ENCODE assay signal across 20 mouse cellular contexts in genomic region chr17:50160357-50160756, GRCm38 (mm10). TPM values are rescaled to one million over a fixed set of nuclear protein-coding genes. Genes with fewer than 3 reads are reported as not detected.
DNase-seq lines count a peak whose midpoint lies in the region; ATAC-seq and TF ChIP-seq lines count a peak whose summit lies in the region.
"Had no signal": no experiment of that assay in that cellular context is flagged by ENCODE, and none has a peak within 500 bp of the region (broad histone marks: within the 10 kb centered on the region; RNA-seq: fewer than 3 reads in every experiment).

No protein-coding gene starts in this region.

- peaks cover 16% of the 10 kb centered on the region for H3K36me3 ChIP-seq in liver, embryonic 12.5 days
- no peaks in the 10 kb centered on the region for H3K36me3 ChIP-seq in liver, postnatal 0 days (replicated peaks; ENCODE audit: insufficient read depth, low read length)
- peaks cover 75 to 89% of the 10 kb centered on the region in 2 experiments for H3K36me3 ChIP-seq in CH12.LX (replicated peaks in 1 of 2; ENCODE audit: control insufficient read depth in 1 of 2, insufficient read depth in 1 of 2, low read length in 1 of 2)

- no peak overlapping the region for H3K9ac ChIP-seq in liver, embryonic 12.5 days
- H3K9ac ChIP-seq in liver, postnatal 0 days (replicated peaks): no peak overlapping the region
- H3K9ac ChIP-seq in CH12.LX (ENCODE audit: insufficient read depth, low read depth): peak overlapping the region; percentile 31; the same call in 1 of the 2 replicates
- H3K9ac ChIP-seq: forebrain, embryonic 12.5 days; heart, embryonic 13.5 days; hindbrain, embryonic 15.5 days had no signal

- no peak for TF ChIP-seq EP300 in liver, postnatal 0 days (IDR thresholded peaks at IDR 0.05; ENCODE audit: low read depth)
- no peak for TF ChIP-seq EP300 in CH12.LX (IDR thresholded peaks at IDR 0.05; ENCODE audit: low read length)

- no peaks in the 10 kb centered on the region for H3K27me3 ChIP-seq in liver, embryonic 12.5 days (replicated peaks)
- H3K27me3 ChIP-seq in liver, postnatal 0 days (ENCODE audit: insufficient read depth, low read length): no peaks in the 10 kb centered on the region
- H3K27me3 ChIP-seq in CH12.LX (replicated peaks): no peaks in the 10 kb centered on the region
- H3K27me3 ChIP-seq: forebrain, embryonic 12.5 days; heart, embryonic 13.5 days; hindbrain, embryonic 15.5 days had no signal

- no peak overlapping the region for H3K4me2 ChIP-seq in liver, embryonic 12.5 days
- no peak overlapping the region for H3K4me2 ChIP-seq in liver, postnatal 0 days (ENCODE audit: low read depth, low read length)
- H3K4me2 ChIP-seq in CH12.LX (ENCODE audit: insufficient read depth, low read depth, poor library complexity, severe bottlenecking): no peak overlapping the region
- H3K4me2 ChIP-seq: forebrain, embryonic 12.5 days; heart, embryonic 13.5 days; hindbrain, embryonic 15.5 days had no signal

- H3K79me2 ChIP-seq in CH12.LX (replicated peaks; ENCODE audit: control insufficient read depth, extremely low read depth, insufficient read depth, poor library complexity, severe bottlenecking): peaks cover 83% of the 10 kb centered on the region

- no peak for DNase-seq in liver, postnatal 0 days
- peak; percentile 64 for DNase-seq in CH12.LX (ENCODE audit: extremely low read depth)
- DNase-seq in R1 (ENCODE audit: low read depth, low spot score): peak; percentile 9
- peak; percentile 40 for DNase-seq in fibroblast of lung, adult 2 months (ENCODE audit: low read depth)
- DNase-seq in Muller cell, postnatal 12 days (ENCODE audit: inconsistent ontology term): no peak
- no peak for DNase-seq in ovary, postnatal 14 days (ENCODE audit: low spot score)
- DNase-seq: adrenal gland, postnatal 14 days; cerebellum, adult 18-20 months; cerebellum, postnatal 10 days; gastrocnemius, postnatal 14 days; heart, postnatal 36 days; kidney, adult 8-10 months had no signal

- H3K4me1 ChIP-seq in liver, embryonic 12.5 days: peaks cover 48% of the 10 kb centered on the region
- peaks cover 6% of the 10 kb centered on the region; the same call in 1 of the 2 replicates for H3K4me1 ChIP-seq in liver, postnatal 0 days (ENCODE audit: insufficient read depth)
- peaks cover 46 to 96% of the 10 kb centered on the region in 2 experiments for H3K4me1 ChIP-seq in CH12.LX (ENCODE audit: control insufficient read depth in 1 of 2, insufficient read depth in 2 of 2)
- H3K4me1 ChIP-seq: forebrain, embryonic 12.5 days had no signal

- H3K9me3 ChIP-seq in liver, embryonic 12.5 days (replicated peaks): no peaks in the 10 kb centered on the region
- H3K9me3 ChIP-seq in liver, postnatal 0 days (ENCODE audit: low read length): no peaks in the 10 kb centered on the region; the same call in 1 of the 2 replicates
- peaks cover 15% of the 10 kb centered on the region for H3K9me3 ChIP-seq in CH12.LX (replicated peaks; ENCODE audit: low read length)
- H3K9me3 ChIP-seq: hindbrain, embryonic 15.5 days had no signal

- in situ Hi-C loops in CH12.LX (cut with MboI; ENCODE audit: low pct_ligation_motif_present, low pct_unique_long_range_greater_than_20kb, low sequenced_read_pairs): no loop called here

- 0 out of 2 replicates have a peak overlapping the region, but pooled peaks have one; percentile 18 for H3K27ac ChIP-seq in liver, embryonic 12.5 days
- H3K27ac ChIP-seq in liver, postnatal 0 days (ENCODE audit: low read depth): no peak overlapping the region
- peak overlapping the region; percentile 100 for H3K27ac ChIP-seq in CH12.LX (ENCODE audit: insufficient read depth, low read depth)
- H3K27ac ChIP-seq: forebrain, embryonic 12.5 days; heart, embryonic 13.5 days had no signal

- TF ChIP-seq RAD21 in CH12.LX (IDR thresholded peaks at IDR 0.05; ENCODE audit: low read depth, low read length): no peak

- 81% methylated on average over 6 of the region's 6 CpGs for WGBS in liver, embryonic 12.5 days (ENCODE audit: insufficient replicate concordance)
- 80% methylated on average over 6 of the region's 6 CpGs for WGBS in liver, postnatal 0 days (ENCODE audit: insufficient replicate concordance)

- no peak for ATAC-seq in liver, embryonic 12.5 days
- no peak for ATAC-seq in liver, postnatal 0 days
- ATAC-seq: activated CD4-positive, CD25-positive, alpha-beta regulatory T cell, adult 4 months; CD4-positive, CD25-positive, alpha-beta regulatory T cell, adult 4 months; forebrain, embryonic 16.5 days; intestine, postnatal 0 days had no signal

- dilution Hi-C loops in CH12.LX (cut with MboI; ENCODE audit: extremely low pct_ligation_motif_present, extremely low pct_unique_long_range_greater_than_20kb, low sequenced_read_pairs): no loop called here

- no peak overlapping the region for H3K4me3 ChIP-seq in liver, embryonic 12.5 days
- no peak overlapping the region for H3K4me3 ChIP-seq in liver, postnatal 0 days (ENCODE audit: low read depth, low read length)
- H3K4me3 ChIP-seq in CH12.LX (replicated peaks in 1 of 3; ENCODE audit: low read depth in 2 of 3, low read length in 2 of 3, poor library complexity in 1 of 3): no peak overlapping the region
- H3K4me3 ChIP-seq: forebrain, embryonic 12.5 days; heart, embryonic 13.5 days; hindbrain, embryonic 15.5 days had no signal

- TF ChIP-seq POLR2A in CH12.LX (IDR thresholded peaks at IDR 0.05; ENCODE audit: low read depth, low read length): no peak; the same call in 1 of the 2 replicates

- no peak for TF ChIP-seq CTCF in liver, postnatal 0 days (IDR thresholded peaks at IDR 0.05; ENCODE audit: low read depth)
- TF ChIP-seq CTCF in CH12.LX (conservative IDR thresholded peaks at IDR 0.05 in 1 of 2, IDR thresholded peaks at IDR 0.05 in 1 of 2; ENCODE audit: low read depth in 2 of 2, low read length in 2 of 2): no peak

TF ChIP-seq in CH12.LX, 34 proteins besides CTCF, POLR2A, EP300 and RAD21:
- TF ChIP-seq MAFK (IDR thresholded peaks at IDR 0.05; ENCODE audit: insufficient replicate concordance, low read length) (peak; percentile 66; the same call in 1 of the 2 replicates), MAX (IDR thresholded peaks at IDR 0.05; ENCODE audit: low read length) (0 out of 2 replicates have a peak, but pooled peaks have one; percentile 16), HCFC1 (IDR thresholded peaks at IDR 0.05; ENCODE audit: low read depth, low read length) (no peak), MYC (IDR thresholded peaks at IDR 0.05; ENCODE audit: low read depth, low read length) (peak; percentile 61; the same call in 1 of the 2 replicates), ZNF384 (IDR thresholded peaks at IDR 0.05; ENCODE audit: low read depth, low read length) (no peak), CHD2 (IDR thresholded peaks at IDR 0.05; ENCODE audit: low read length) (no peak), POLR2AphosphoS2 (IDR thresholded peaks at IDR 0.05; ENCODE audit: low read depth, low read length) (peak; percentile 9; the same call in 1 of the 2 replicates)

RNA-seq across cellular contexts. Expression of gene Rftn1, which starts 30.1 kb away (rescaled TPM):
- polyA plus RNA-seq in liver, embryonic 12.5 days (2016; fragmentation: Nextera tagmentation; extraction: Ambion mirVana): 9.8 and 11.0 TPM in 2 replicates
- polyA plus RNA-seq in liver, postnatal 0 days (2015; fragmentation: Nextera tagmentation; extraction: Ambion mirVana): 5.0 and 6.0 TPM in 2 replicates
- total RNA-seq in CH12.LX (2012; rRNA removed) (52.5 and 76.2 TPM in 2 replicates), CH12.LX (2014; rRNA removed) (60.5 and 71.7 TPM in 2 replicates)
- polyA plus RNA-seq in CH12.LX (2012; ENCODE audit: insufficient read length, low read depth): 66.2 and 80.6 TPM in 2 replicates

Comparison
In these comparisons a context has a peak if more than half of its experiments do, and no peak if none do; other contexts are left out.
1. DNase-seq: peak in CH12.LX (single experiment), R1 (single experiment) and fibroblast of lung, adult 2 months (single experiment); none in liver, postnatal 0 days (single experiment), Muller cell, postnatal 12 days (single experiment) and ovary, postnatal 14 days (single experiment).